Mouse (Mus musculus): ENCODE measurements around the gene Rmdn2.

Gene Rmdn2

GRCm38 (mm10) chr17:79695541-79695940 is 83.9 kb downstream of the Rmdn2 start:
- no peak for DNase-seq (ENCODE audit: inconsistent age in 2 of 2, low spot score in 1 of 2)

- peak; percentile 30 to 77 for DNase-seq (ENCODE audit: inconsistent age in 2 of 2, low spot score in 1 of 2)
Measured at GRCm38 (mm10) chr17:79699197-79699596, 87.5 kb downstream of the Rmdn2 start.

GRCm38 (mm10) chr17:79700871-79701270 is 89.2 kb downstream of the Rmdn2 start:
- peak; percentile 51 to 84 for DNase-seq (ENCODE audit: inconsistent age in 2 of 2, low spot score in 1 of 2)

GRCm38 (mm10) chr17:79705671-79706455 is 94.2 kb downstream of the Rmdn2 start:
- DNase-seq (ENCODE audit: inconsistent age in 2 of 2, low spot score in 1 of 2), result no peak

GRCm38 (mm10) chr17:79708168-79708567 is 96.5 kb downstream of the Rmdn2 start:
- DNase-seq (ENCODE audit: inconsistent age in 2 of 2, low spot score in 1 of 2), result no peak

DNA sequence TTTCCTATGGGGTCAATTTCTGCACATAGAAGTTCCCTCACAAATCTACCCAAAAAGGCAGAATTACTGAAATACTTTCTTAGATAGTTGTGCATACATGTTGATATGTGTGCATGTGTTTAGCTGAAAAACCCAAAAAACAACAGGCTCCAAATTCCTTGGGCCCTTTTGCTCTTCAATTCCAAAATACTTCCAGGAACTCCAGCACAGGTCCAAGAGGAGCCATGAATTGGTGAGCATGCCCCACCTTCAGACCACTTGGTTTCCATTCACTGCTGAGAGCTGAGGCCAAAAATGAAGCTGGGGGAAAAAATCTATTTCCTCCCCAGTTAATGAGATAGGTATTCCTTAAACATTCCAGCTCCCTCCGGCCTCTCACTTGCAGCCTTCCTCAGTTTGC is 98.1 kb downstream of the Rmdn2 start:
- DNase-seq (ENCODE audit: inconsistent age in 2 of 2, low spot score in 1 of 2), result no peak

GRCm38 (mm10) chr17:79710246-79710842 is 98.7 kb downstream of the Rmdn2 start:
- DNase-seq (ENCODE audit: inconsistent age in 2 of 2, low spot score in 1 of 2), result no peak

GRCm38 (mm10) chr17:79711944-79712343 is 100.3 kb downstream of the Rmdn2 start:
- no peak for DNase-seq (ENCODE audit: inconsistent age in 2 of 2, low spot score in 1 of 2)

DNA sequence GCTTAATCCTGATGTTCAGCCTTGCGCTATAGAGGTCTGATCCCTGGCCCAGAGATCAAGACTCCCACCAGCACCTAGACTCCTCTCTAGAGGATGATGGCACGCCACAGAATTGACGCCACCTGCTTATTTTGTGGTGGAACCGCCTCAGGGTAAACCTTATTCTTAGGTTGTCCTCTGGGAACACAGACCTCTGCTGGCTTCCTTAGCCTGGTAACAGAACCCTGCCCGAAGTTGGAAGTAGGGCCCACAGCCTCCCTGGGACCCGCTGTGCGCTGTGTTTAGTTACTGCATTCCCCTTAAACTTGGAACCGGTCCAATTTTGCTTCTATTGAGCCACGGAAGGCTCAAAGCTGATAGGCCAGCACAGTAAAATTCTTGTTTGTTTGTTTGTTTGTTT is 100.9 kb downstream of the Rmdn2 start:
- DNase-seq (ENCODE audit: inconsistent age in 2 of 2, low spot score in 1 of 2), result no peak

DNA sequence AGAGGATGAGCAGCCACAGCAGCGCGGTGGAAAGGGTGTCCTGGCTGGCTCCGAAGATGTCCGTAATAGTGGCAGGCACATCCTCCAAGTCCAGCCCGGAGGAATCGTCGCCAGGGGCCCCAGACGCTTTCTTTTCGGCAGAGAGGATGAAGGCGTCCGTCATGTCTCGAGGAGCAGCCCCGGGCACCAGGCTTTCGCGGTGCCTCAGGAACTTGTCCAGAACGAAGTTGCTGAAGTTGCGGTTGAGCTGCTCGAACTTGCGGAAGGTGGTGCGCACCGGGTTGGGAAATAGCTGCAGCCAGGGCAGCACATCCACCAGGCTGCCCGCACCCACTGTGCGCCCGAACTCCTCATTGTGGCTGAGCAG is 101.6 kb downstream of the Rmdn2 start:
- peak in 1 of 2 experiments; percentile 65 for DNase-seq (ENCODE audit: inconsistent age in 2 of 2, low spot score in 1 of 2)

DNA sequence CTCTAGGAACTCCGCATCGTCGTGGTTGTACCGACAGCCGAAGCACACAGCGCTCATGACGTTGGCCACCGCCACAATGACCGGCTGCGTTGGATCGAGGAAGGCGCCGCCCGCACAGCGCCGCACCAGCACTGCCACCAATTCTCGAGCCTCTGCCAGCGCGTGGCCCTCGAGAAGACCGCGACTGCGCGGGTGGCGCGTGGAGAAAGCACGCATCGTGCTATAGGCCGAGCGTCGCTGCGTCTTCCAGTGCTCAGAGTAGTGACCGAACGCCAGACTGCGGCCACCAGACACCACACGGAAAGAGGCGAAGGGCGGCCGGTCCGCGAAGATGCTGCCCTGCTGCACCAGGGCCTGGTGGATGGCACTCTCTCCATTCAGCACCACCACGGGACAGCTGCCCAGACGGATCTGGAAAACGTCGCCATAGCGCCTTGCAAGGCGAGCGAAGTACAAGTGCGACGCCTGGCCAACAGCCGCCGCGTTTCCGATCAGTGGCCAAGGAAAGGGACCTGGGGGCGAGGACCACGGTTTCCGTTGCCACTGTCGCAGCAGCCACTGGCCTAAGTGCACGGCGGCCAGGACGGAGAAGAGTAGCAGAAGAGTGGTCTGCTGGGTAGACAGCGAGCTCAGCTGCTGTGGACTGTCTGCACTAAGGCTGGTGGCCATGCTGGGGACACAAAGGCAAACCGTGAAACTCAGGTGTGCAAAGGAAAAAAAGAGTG is 102.1 kb downstream of the Rmdn2 start:
- DNase-seq (ENCODE audit: inconsistent age in 2 of 2, low spot score in 1 of 2), result peak; percentile 44 to 76

- peak in 1 of 2 experiments; percentile 46 for DNase-seq (ENCODE audit: inconsistent age in 2 of 2, low spot score in 1 of 2)
Measured at GRCm38 (mm10) chr17:79714368-79714895, 102.8 kb downstream of the Rmdn2 start.

- DNase-seq (ENCODE audit: inconsistent age in 2 of 2, low spot score in 1 of 2), result no peak
Measured at GRCm38 (mm10) chr17:79714931-79715637, 103.4 kb downstream of the Rmdn2 start, which contains the start of gene Cyp1b1. Gene Cyp1b1, minus strand, starts transcription at chr17:79715061.

DNA sequence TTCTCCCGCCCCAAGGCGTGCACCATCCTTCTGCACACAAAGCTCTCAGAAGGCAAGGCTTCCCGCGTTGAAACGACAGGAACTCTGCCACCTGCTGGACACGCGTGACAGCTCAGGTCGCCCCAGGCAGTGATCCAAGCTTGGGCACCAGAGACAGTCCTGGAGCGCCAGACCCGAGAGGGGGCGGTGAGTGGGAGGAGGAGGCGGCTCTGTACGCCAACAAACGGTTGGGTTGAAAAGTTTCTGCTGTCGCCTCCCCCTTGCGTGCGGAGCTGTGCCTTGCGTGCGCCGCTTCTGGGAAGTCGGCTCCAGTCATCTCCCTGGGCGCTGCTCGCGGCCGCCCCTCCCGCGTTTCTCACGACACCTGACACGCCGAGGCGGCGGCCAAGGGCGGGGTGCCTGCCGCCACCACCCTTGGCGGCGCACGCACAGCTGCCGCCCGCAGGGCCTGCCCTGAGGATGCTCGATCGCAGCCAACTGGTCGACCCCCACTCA is 104.0 kb downstream of the Rmdn2 start:
- DNase-seq (ENCODE audit: inconsistent age in 2 of 2, low spot score in 1 of 2), result peak; percentile 87 to 97

GRCm38 (mm10) chr17:79720681-79721080 is 109.0 kb downstream of the Rmdn2 start:
- no peak for DNase-seq (ENCODE audit: inconsistent age in 2 of 2, low spot score in 1 of 2)

DNA sequence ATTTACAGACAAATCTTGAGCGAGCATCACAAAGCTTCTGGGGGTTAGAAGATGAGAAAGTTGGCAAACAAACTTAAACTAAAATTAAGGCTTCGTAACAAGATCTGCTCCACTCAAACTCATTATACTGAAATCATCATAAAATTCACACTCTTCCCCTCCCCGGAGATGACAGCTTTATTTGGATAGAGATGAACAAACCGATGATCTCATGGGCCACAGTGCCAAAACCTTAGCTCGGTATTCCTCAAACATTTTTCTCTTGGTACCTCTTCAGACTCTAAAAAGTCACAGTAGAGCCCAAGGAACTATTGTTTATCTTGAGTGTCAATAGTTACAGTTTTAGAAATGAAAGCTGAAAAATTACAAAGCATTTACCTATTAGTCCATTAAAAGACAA is 115.0 kb downstream of the Rmdn2 start:
- no peak for DNase-seq (ENCODE audit: inconsistent age in 2 of 2, low spot score in 1 of 2)

DNA sequence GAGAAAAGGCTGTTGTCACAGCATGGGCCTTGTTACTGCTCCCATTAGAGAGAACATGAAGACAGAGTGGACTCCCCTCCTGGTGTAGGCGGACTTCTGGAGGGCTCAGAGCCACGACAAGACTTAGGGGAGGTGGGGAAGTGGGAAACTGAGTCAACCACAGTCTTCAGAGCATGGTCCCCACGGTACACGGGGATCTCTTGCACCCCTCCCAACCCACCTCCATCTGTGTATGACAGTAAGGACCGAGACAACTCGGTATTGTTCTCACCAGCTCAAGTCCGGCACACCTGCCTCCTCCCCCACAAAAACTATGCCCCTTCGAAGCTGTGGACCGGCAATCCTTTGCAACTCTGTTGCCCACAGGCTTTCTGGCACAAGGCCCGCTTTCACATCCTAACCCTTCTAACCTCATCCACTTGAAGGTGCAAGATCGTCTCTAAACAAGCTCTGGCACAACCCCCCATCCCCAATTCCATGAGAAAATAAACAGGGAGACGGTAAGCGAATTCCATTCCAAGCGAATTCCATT is 116.5 kb downstream of the Rmdn2 start:
- no peak for DNase-seq (ENCODE audit: inconsistent age in 2 of 2, low spot score in 1 of 2)

GRCm38 (mm10) chr17:79728585-79729503 is 117.2 kb downstream of the Rmdn2 start:
- no peak for DNase-seq (ENCODE audit: inconsistent age in 2 of 2, low spot score in 1 of 2)

DNA sequence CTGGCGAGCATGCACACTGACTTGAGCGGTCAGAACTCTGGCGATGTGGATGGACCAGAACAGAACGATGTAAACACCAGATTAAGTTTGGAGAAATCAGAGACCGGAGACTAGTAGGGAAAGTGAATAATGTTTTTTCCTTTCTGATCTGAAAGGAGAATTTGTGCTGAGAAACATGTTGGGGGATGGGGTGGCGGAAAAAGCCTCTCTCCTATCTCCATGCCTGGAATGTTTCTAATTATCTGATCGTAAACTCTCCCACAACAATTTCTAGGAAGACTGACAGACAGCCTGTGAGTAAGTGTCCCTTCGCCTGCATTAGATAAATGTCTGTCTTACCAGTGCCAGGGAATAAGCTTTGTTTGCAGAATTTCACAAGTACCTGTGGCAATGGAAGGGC is 119.3 kb downstream of the Rmdn2 start:
- DNase-seq (ENCODE audit: inconsistent age in 2 of 2, low spot score in 1 of 2), result no peak

DNA sequence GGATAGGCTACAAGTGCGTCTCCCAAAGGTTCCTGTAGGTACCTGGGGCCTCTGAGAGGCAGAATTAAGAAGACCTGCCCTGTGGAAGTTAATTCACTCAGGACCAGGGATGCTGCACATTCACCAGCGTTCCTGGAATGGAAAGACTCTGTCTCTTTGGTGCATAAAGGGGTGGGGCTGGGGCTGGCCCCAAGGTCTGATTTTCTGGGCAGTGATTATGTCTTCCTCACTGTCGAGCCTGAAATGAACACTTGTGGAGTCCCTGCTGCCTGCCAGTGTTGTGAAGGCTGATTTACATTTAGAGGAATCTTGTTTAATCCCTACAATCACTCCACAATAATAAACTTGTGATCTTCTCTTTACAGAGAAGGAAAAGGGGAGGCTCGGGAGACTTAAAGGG is 121.4 kb downstream of the Rmdn2 start:
- no peak for DNase-seq (ENCODE audit: inconsistent age in 2 of 2, low spot score in 1 of 2)

Data from adrenal gland, adult (tissue).